Mouse (Mus musculus) heart, postnatal 0 days (tissue): ENCODE results near the gene Phgdh.

ENCODE experiments used
- CTCF ChIP-seq: IDR thresholded peaks from 2 replicates; pipeline ENCODE4 v1.5.1; 2016; ENCODE audit warnings: antibody characterized with exemption, control low read depth, low read depth
- EP300 ChIP-seq: IDR thresholded peaks from 2 replicates; pipeline ENCODE4 v1.6.1; 2016; ENCODE audit warnings: antibody characterized with exemption, low read depth

GRCm38 (mm10) chr3:98283205-98283604 is 56.6 kb downstream of the Phgdh start:
- TF ChIP-seq CTCF (no peak), EP300 (no peak)
